Mouse (Mus musculus) neural tube, embryonic 11.5 days (tissue): ENCODE data around the gene Gm49321. TPM values are rescaled to one million over a fixed set of nuclear protein-coding genes. Genes with fewer than 3 reads are reported as not detected.

ENCODE experiments used
- ATAC-seq: fragments of 200-750 bp; cut with Nextera tagmentation; 2 replicates; pipeline ENCODE4 v1.8.0; 2017; ENCODE audit warnings: moderate number of reproducible peaks, mild to moderate bottlenecking, moderate TSS enrichment, moderate library complexity; ENCODE audit not compliant: insufficient read depth, low FRiP score, low TSS enrichment
- DNase-seq: peaks from one replicate; pipeline ENCODE4 v3.0.0-alpha.2; 2015; ENCODE audit warnings: low spot score
- H3K27ac ChIP-seq: fragments of 300-500 bp; sonication (generic); 2 replicates; pipeline ENCODE4 v1.5.1; 2014; ENCODE audit warnings: low read depth, mild to moderate bottlenecking, low read length
- H3K27me3 ChIP-seq: fragments of 300-500 bp; sonication (generic); 2 replicates; pipeline ENCODE4 v1.6.1; 2014; ENCODE audit warnings: mild to moderate bottlenecking, low read length, mixed read lengths; ENCODE audit not compliant: control insufficient read depth, insufficient read depth
- H3K36me3 ChIP-seq: fragments of 300-500 bp; sonication (generic); 2 replicates; pipeline ENCODE4 v1.6.1; 2014; ENCODE audit warnings: mild to moderate bottlenecking, low read length, moderate library complexity, mixed read lengths; ENCODE audit not compliant: control insufficient read depth, insufficient read depth
- H3K4me1 ChIP-seq: fragments of 300-500 bp; sonication (generic); 2 replicates; pipeline ENCODE4 v1.6.1; 2014; ENCODE audit warnings: low read length, mixed read lengths; ENCODE audit not compliant: control insufficient read depth, insufficient read depth
- H3K4me2 ChIP-seq: fragments of 300-500 bp; sonication (generic); 2 replicates; pipeline ENCODE4 v1.6.1; 2014; ENCODE audit warnings: low read depth, mild to moderate bottlenecking, moderate library complexity
- H3K4me3 ChIP-seq: fragments of 300-500 bp; sonication (generic); 2 replicates; pipeline ENCODE4 v1.5.1; 2014; ENCODE audit warnings: low read depth, low read length
- H3K9ac ChIP-seq: fragments of 300-500 bp; sonication (generic); 2 replicates; pipeline ENCODE4 v1.6.1; 2014; ENCODE audit warnings: mild to moderate bottlenecking, low read length
- H3K9me3 ChIP-seq: fragments of 300-500 bp; sonication (generic); 2 replicates; pipeline ENCODE4 v1.6.1; 2016; ENCODE audit warnings: low read length; ENCODE audit not compliant: control insufficient read depth
- WGBS: fragments of 180-500 bp; shearing (Covaris S2); extraction: QIAGEN DNeasy Blood & Tissue Kit; methylation state at CpG from one replicate; pipeline ENCODE4 v1.1.7; 2014; 5-methylcytosine and 5-hydroxymethylcytosine counted together
- polyA plus RNA-seq: library from polyadenylated mRNA; unstranded; fragments of >200 nt; fragmentation: Nextera tagmentation; extraction: Ambion mirVana; gene quantifications from 2 replicates; pipeline ENCODE4 v1.2.1, GENCODE M21; 2014

The Gm49321 gene
- polyA plus RNA-seq: 13.0 and 18.3 TPM in 2 replicates

GRCm38 (mm10) chr12:73937353-73937752 lies at the start of gene Gm49321:
Gm49321 (plus strand) TSS chr12:73937653.
- 96% methylated on average over 1 of the region's 1 CpGs for WGBS
- no peak for ATAC-seq

GRCm38 (mm10) chr12:73888003-73888783 lies 49.3 kb upstream of the Gm49321 start:
- H3K27me3 ChIP-seq: no peaks in the 10 kb centered on the region
- DNase-seq (no peak), ATAC-seq (no peak)
- no peak overlapping the region for H3K27ac ChIP-seq
- no peaks in the 10 kb centered on the region; the same call in none of the 2 replicates for H3K4me1 ChIP-seq
- H3K36me3 ChIP-seq: no peaks in the 10 kb centered on the region
- WGBS: 88% methylated on average over 8 of the region's 8 CpGs
- no peak overlapping the region for H3K9ac ChIP-seq
- H3K4me2 ChIP-seq: no peak overlapping the region
- H3K4me3 ChIP-seq: no peak overlapping the region
- no peaks in the 10 kb centered on the region for H3K9me3 ChIP-seq

More at GRCm38 (mm10) chr12:73937353-73937752, at the start of gene Gm49321:
- H3K9ac ChIP-seq: no peak within 1 kb of the TSS
- peaks cover 9% of the 10 kb centered on the region for H3K36me3 ChIP-seq
- H3K4me2 ChIP-seq: no peak within 1 kb of the TSS
- no peaks in the 10 kb centered on the region for H3K27me3 ChIP-seq
- no peak within 1 kb of the TSS for H3K27ac ChIP-seq
- H3K9me3 ChIP-seq: no peaks in the 10 kb centered on the region
- DNase-seq: no peak
- no peaks in the 10 kb centered on the region for H3K4me1 ChIP-seq
- no peak within 1 kb of the TSS for H3K4me3 ChIP-seq

- Histone ChIP-seq H3K9ac (no peak overlapping the region), H3K27ac (no peak overlapping the region), H3K9me3 (no peaks in the 10 kb centered on the region), H3K4me1 (no peaks in the 10 kb centered on the region; the same call in none of the 2 replicates), H3K4me2 (no peak overlapping the region), H3K36me3 (no peaks in the 10 kb centered on the region), H3K27me3 (no peaks in the 10 kb centered on the region), H3K4me3 (no peak overlapping the region)
- 78% methylated on average over 1 of the region's 1 CpGs for WGBS
- DNase-seq (no peak), ATAC-seq (no peak)
Measured at GRCm38 (mm10) chr12:73889571-73889970, 47.9 kb upstream of the Gm49321 start.

GRCm38 (mm10) chr12:73890086-73890485 lies 47.4 kb upstream of the Gm49321 start:
- DNase-seq (no peak), ATAC-seq (no peak)
- H3K4me1 ChIP-seq: no peaks in the 10 kb centered on the region; the same call in none of the 2 replicates
- H3K4me2 ChIP-seq: no peak overlapping the region
- H3K9me3 ChIP-seq: no peaks in the 10 kb centered on the region
- no peak overlapping the region for H3K9ac ChIP-seq
- H3K36me3 ChIP-seq: no peaks in the 10 kb centered on the region
- no peaks in the 10 kb centered on the region for H3K27me3 ChIP-seq
- no peak overlapping the region for H3K4me3 ChIP-seq
- no peak overlapping the region for H3K27ac ChIP-seq
- WGBS: 76% methylated on average over 3 of the region's 3 CpGs

- ATAC-seq: no peak
- Histone ChIP-seq H3K9me3 (no peaks in the 10 kb centered on the region), H3K27ac (no peak overlapping the region), H3K9ac (no peak overlapping the region), H3K36me3 (no peaks in the 10 kb centered on the region), H3K4me1 (no peaks in the 10 kb centered on the region; the same call in none of the 2 replicates), H3K4me2 (no peak overlapping the region), H3K27me3 (no peaks in the 10 kb centered on the region), H3K4me3 (no peak overlapping the region)
- DNase-seq: no peak
- WGBS: 53% methylated on average over 3 of the region's 3 CpGs
Measured at GRCm38 (mm10) chr12:73892616-73893015, 44.8 kb upstream of the Gm49321 start.

- ATAC-seq (no peak), DNase-seq (no peak)
- Histone ChIP-seq H3K4me1 (no peaks in the 10 kb centered on the region; the same call in none of the 2 replicates), H3K9me3 (no peaks in the 10 kb centered on the region), H3K4me2 (no peak overlapping the region), H3K36me3 (no peaks in the 10 kb centered on the region), H3K9ac (no peak overlapping the region), H3K27me3 (no peaks in the 10 kb centered on the region), H3K4me3 (no peak overlapping the region), H3K27ac (no peak overlapping the region)
- 82% methylated on average over 6 of the region's 6 CpGs for WGBS
Measured at GRCm38 (mm10) chr12:73894838-73895237, 42.6 kb upstream of the Gm49321 start.

GRCm38 (mm10) chr12:73895674-73896073 lies 41.8 kb upstream of the Gm49321 start:
- Histone ChIP-seq H3K4me1 (no peaks in the 10 kb centered on the region; the same call in none of the 2 replicates), H3K27ac (no peak overlapping the region), H3K36me3 (no peaks in the 10 kb centered on the region), H3K9ac (no peak overlapping the region), H3K4me3 (no peak overlapping the region), H3K27me3 (no peaks in the 10 kb centered on the region), H3K9me3 (no peaks in the 10 kb centered on the region), H3K4me2 (no peak overlapping the region)
- no peak for DNase-seq
- WGBS: 89% methylated on average over 2 of the region's 2 CpGs
- ATAC-seq: no peak

GRCm38 (mm10) chr12:73896471-73896870 lies 41.0 kb upstream of the Gm49321 start:
- no peaks in the 10 kb centered on the region; the same call in none of the 2 replicates for H3K4me1 ChIP-seq
- no peak overlapping the region for H3K4me3 ChIP-seq
- H3K4me2 ChIP-seq: no peak overlapping the region
- no peak overlapping the region for H3K9ac ChIP-seq
- WGBS: 85% methylated on average over 3 of the region's 3 CpGs
- ATAC-seq (no peak), DNase-seq (no peak)
- no peaks in the 10 kb centered on the region for H3K9me3 ChIP-seq
- H3K27me3 ChIP-seq: no peaks in the 10 kb centered on the region
- H3K27ac ChIP-seq: no peak overlapping the region
- H3K36me3 ChIP-seq: no peaks in the 10 kb centered on the region

- Histone ChIP-seq H3K4me1 (no peaks in the 10 kb centered on the region), H3K9ac (no peak overlapping the region), H3K36me3 (no peaks in the 10 kb centered on the region), H3K4me2 (no peak overlapping the region), H3K27me3 (no peaks in the 10 kb centered on the region), H3K9me3 (no peaks in the 10 kb centered on the region), H3K4me3 (no peak overlapping the region), H3K27ac (no peak overlapping the region)
- ATAC-seq (no peak), DNase-seq (no peak)
- WGBS: 64% methylated on average over 2 of the region's 2 CpGs
Measured at GRCm38 (mm10) chr12:73898281-73898680, 39.2 kb upstream of the Gm49321 start.
